Mouse (Mus musculus) spleen, adult 2 months (tissue): ENCODE measurements around the gene Upf1. TPM values are rescaled to one million over a fixed set of nuclear protein-coding genes. Genes with fewer than 3 reads are reported as not detected.
A peak's percentile ranks its signal among the peaks of the same experiment; 100 is the strongest.

Source experiments
- DNase-seq, 2 experiments: peaks; one replicate each; pipeline versions ENCODE4 v3.0.0 to v3.0.0-alpha.2; 2012 to 2021; ENCODE audit warnings: low spot score in 2 of 2, low read depth in 1 of 2
- H3K27ac ChIP-seq: fragments of 200-500 bp; 2 replicates; pipeline ENCODE4 v1.5.1; 2012; ENCODE audit warnings: low read length, inconsistent platforms; ENCODE audit not compliant: insufficient read depth
- H3K27me3 ChIP-seq: fragments of 200-500 bp; 2 replicates; pipeline ENCODE4 v1.6.1; 2012; ENCODE audit warnings: mild to moderate bottlenecking, moderate library complexity, low read length, inconsistent platforms; ENCODE audit not compliant: control insufficient read depth, insufficient read depth
- H3K36me3 ChIP-seq: fragments of 200-500 bp; 2 replicates; pipeline ENCODE4 v1.6.1; 2012; ENCODE audit warnings: mild to moderate bottlenecking, low read length, inconsistent platforms; ENCODE audit not compliant: control insufficient read depth, insufficient read depth
- H3K4me1 ChIP-seq: fragments of 200-500 bp; 2 replicates; pipeline ENCODE4 v1.6.1; 2011; ENCODE audit warnings: inconsistent platforms; ENCODE audit not compliant: control insufficient read depth, insufficient read depth, insufficient read length
- H3K4me3 ChIP-seq: fragments of 200-500 bp; 2 replicates; pipeline ENCODE4 v1.5.1; 2011; ENCODE audit warnings: mild to moderate bottlenecking, inconsistent platforms; ENCODE audit not compliant: insufficient read depth, insufficient read length; ENCODE audit errors: extremely low read depth
- CTCF ChIP-seq: fragments of 200-500 bp; IDR thresholded peaks from 2 replicates; pipeline ENCODE4 v1.5.1; 2011; ENCODE audit warnings: mild to moderate bottlenecking, inconsistent platforms; ENCODE audit not compliant: insufficient read depth, insufficient read length, insufficient replicate concordance; ENCODE audit errors: extremely low read depth
- POLR2A ChIP-seq: fragments of 200-500 bp; IDR thresholded peaks from 2 replicates; pipeline ENCODE4 v1.6.1; 2011; ENCODE audit warnings: low read depth, low read length, inconsistent platforms
- WGBS: fragments of 180-500 bp; shearing (Covaris S2); methylation state at CpG from one replicate; pipeline ENCODE4 v1.1.7; 2018; 5-methylcytosine and 5-hydroxymethylcytosine counted together
- polyA plus RNA-seq: library from polyadenylated mRNA; depleted of rRNA; stranded (reverse); fragments of >200 nt; gene quantifications from 2 replicates; pipeline ENCODE4 v1.2.3, GENCODE M21; 2012

Upf1 gene
- polyA plus RNA-seq, 1 experiment, result 38.9 TPM

DNA sequence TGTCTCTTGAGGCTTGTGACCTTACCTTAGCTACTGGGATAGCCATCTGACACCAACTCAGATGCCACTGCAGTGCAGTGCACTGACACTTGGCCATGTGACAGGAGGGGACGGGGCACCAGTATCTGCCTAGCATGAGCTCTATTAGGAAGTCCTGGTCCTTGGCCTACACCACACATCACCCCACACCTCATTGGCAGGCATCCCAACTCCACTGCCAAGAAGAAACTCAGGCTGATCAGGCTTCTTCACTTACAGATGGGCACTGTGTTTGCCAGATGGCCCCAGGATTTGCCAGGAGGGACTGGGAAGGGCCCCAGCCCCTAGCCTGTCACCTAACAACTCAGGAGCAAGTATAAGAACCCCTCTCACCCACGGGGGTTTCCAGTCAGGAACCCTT lies 39.7 kb downstream of the Upf1 start:
- Histone ChIP-seq H3K4me3 (no peak overlapping the region), H3K36me3 (peaks cover 24% of the 10 kb centered on the region), H3K4me1 (peaks cover 6% of the 10 kb centered on the region), H3K27me3 (no peaks in the 10 kb centered on the region; the same call in 1 of the 2 replicates), H3K27ac (no peak overlapping the region)
- DNase-seq, result no peak
- WGBS, result 77% methylated on average over 2 of the region's 2 CpGs
- TF ChIP-seq CTCF (no peak), POLR2A (no peak)

GRCm38 (mm10) chr8:70309311-70309710 lies 43.8 kb downstream of the Upf1 start:
- Histone ChIP-seq H3K27ac (no peak overlapping the region), H3K36me3 (peaks cover 45% of the 10 kb centered on the region), H3K4me1 (no peaks in the 10 kb centered on the region), H3K27me3 (no peaks in the 10 kb centered on the region), H3K4me3 (no peak overlapping the region)
- DNase-seq, result no peak
- WGBS, result 44% methylated on average over 2 of the region's 2 CpGs
- TF ChIP-seq CTCF (peak; percentile 48; the same call in 1 of the 2 replicates), POLR2A (no peak)

DNA sequence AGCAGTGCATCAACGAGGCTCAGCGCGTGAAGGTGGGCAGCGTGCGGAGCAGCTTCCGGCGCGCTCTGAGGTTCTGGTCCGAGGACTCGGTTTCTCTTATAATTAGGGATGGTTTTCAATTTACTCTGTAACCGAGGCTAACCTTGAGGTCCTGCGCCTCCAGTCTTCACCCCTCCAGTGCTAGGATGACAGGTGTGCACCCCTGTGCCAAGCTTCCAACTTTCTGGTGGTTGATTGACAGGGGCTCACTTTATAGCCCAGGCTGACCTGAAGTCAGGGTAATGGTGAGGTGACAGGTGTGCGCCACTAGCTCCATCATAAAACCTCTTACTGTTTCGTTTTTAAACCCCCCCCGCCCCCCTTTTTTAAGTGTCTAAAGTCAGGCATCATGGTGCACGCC lies 50.2 kb downstream of the Upf1 start:
- Histone ChIP-seq H3K36me3 (peaks cover 21% of the 10 kb centered on the region), H3K27me3 (no peaks in the 10 kb centered on the region), H3K27ac (peak overlapping the region; percentile 52), H3K4me3 (peak overlapping the region; percentile 82), H3K4me1 (peaks cover 6% of the 10 kb centered on the region; the same call in 1 of the 2 replicates)
- TF ChIP-seq CTCF, result no peak
- TF ChIP-seq POLR2A, result no peak
- DNase-seq, result no peak
- 2% methylated on average over 16 of the region's 16 CpGs for WGBS

DNA sequence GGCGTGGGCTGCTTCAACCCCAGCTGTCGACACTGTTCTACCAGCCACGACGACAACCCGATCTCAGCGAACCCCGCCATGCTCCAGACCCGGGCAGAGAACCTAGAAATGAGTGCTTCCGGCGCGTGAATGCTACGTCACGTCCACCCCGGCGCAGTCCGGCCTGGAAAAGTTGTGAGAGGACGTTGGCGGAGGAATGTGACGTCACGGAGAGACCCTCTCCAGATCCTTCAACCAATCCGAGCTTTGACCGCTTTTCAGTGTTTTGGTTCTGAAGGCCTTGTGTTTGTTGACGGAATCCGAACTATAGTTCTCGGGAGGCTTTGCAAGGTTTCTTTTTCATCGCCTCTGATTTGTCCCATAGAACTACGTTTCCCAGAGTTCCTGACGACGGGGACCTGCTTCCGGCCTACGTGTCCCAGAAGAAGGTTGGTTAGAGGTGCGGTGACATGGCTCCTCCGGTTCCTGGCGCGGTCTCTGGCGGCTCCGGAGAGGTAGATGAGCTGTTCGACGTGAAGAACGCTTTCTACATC lies 50.7 kb downstream of the Upf1 start, which contains the start of the genes Ddx49 and Cope:
TSS of gene Ddx49 (minus strand) at position 132 of the 533 bp plus-strand sequence.
TSS of gene Cope (plus strand) at position 161 of the 533 bp plus-strand sequence.
- Histone ChIP-seq H3K27me3 (no peaks in the 10 kb centered on the region), H3K36me3 (peaks cover 20% of the 10 kb centered on the region), H3K4me3 (peak within 1 kb of the TSS; percentile 82), H3K4me1 (peaks cover 6% of the 10 kb centered on the region; the same call in 1 of the 2 replicates), H3K27ac (peak within 1 kb of the TSS; percentile 52)
- no peak for TF ChIP-seq CTCF
- peak; percentile 60; the same call in 1 of the 2 replicates for TF ChIP-seq POLR2A
- DNase-seq, result peak; percentile 88 to 91
- under 1% methylated on average over 40 of the region's 40 CpGs for WGBS

DNA sequence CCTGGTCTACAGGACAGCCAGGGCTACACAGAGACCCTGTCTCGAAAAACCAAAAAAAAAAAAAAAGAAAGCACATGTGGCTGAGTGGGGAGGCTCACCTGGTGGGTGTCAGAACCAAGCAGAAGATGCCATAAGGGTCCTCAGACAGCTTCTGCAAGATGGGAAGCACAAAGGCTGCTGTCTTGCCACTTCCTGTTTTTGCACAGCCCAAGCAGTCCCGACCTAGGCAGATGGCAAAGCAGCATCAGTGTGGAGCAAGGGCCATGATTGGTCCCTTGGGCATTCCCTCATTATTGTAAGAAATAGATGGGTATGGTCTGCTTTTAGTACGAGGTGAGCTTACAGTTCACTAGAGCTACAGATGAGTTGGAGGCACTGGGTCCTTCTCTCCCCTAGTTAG lies 52.2 kb downstream of the Upf1 start:
- H3K36me3 ChIP-seq, result peaks cover 27% of the 10 kb centered on the region
- TF ChIP-seq CTCF, result no peak
- TF ChIP-seq POLR2A, result no peak
- no peaks in the 10 kb centered on the region for H3K27me3 ChIP-seq
- WGBS, result 37% methylated on average over 3 of the region's 3 CpGs
- no peak overlapping the region for H3K4me3 ChIP-seq
- H3K4me1 ChIP-seq, result peaks cover 6% of the 10 kb centered on the region; the same call in 1 of the 2 replicates
- no peak for DNase-seq
- no peak overlapping the region for H3K27ac ChIP-seq

DNA sequence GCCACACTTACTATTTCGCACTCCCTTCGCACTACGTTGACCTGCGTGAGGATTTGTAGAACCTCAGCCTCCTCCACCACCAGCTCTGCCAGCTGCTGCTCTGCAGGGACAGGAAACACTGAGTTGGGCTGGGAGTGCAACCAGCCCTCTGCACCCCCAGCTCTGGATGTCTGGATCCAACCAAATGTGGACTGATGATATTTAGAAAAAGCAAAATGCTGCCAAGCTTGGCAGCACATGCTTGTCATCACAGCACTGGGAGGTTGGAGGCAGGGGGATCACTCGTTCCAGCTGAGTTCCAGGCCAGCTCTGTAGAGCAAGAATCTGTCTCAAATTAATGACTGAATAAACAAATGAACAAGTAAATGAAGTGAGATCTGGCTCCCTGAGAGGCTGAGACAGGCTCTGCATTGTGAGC lies 59.1 kb downstream of the Upf1 start:
- H3K27ac ChIP-seq, result no peak overlapping the region
- TF ChIP-seq POLR2A (no peak), CTCF (no peak)
- no peaks in the 10 kb centered on the region for H3K4me1 ChIP-seq
- no peak overlapping the region for H3K4me3 ChIP-seq
- H3K36me3 ChIP-seq, result peaks cover 46% of the 10 kb centered on the region
- H3K27me3 ChIP-seq, result no peaks in the 10 kb centered on the region
- WGBS, result 86% methylated on average over 5 of the region's 5 CpGs
- DNase-seq, result no peak

DNA sequence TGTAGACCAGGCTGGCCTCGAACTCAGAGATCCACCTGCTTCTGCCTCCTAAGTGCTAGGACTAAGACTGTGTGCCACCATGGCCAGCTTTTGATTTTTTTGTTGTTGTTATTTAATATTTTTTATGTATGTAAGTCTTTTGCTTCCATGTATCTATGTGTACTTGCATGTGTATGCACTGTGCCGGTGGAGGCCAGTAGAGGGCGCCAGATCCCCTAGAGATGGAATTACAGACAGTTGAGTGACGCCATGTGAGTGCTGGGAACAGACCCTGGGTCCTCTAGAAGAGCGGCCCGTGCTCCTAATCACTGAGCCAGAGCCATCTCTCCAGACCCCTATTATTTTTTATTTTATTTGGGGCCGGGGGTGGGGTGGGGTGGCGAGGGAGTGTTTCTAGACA lies 66.3 kb downstream of the Upf1 start:
- Histone ChIP-seq H3K4me3 (no peak overlapping the region), H3K27ac (no peak overlapping the region), H3K27me3 (no peaks in the 10 kb centered on the region), H3K36me3 (peaks cover 3% of the 10 kb centered on the region; the same call in 1 of the 2 replicates), H3K4me1 (peaks cover 5% of the 10 kb centered on the region; the same call in 1 of the 2 replicates)
- no peak for DNase-seq
- 90% methylated on average over 8 of the region's 8 CpGs for WGBS
- TF ChIP-seq CTCF (peak; percentile 23; the same call in 1 of the 2 replicates), POLR2A (no peak)
